Mouse (Mus musculus) lung, postnatal 0 days (tissue): ENCODE data around the gene Wfikkn2. TPM values are rescaled to one million over a fixed set of nuclear protein-coding genes. Genes with fewer than 3 reads are reported as not detected.

Experiments
- ATAC-seq: fragments of 200-750 bp; cut with Nextera tagmentation; 2 replicates; pipeline ENCODE4 v1.8.0; 2017; ENCODE audit warnings: moderate library complexity
- DNase-seq: peaks from one replicate; pipeline ENCODE4 v3.0.0-alpha.2; 2016; ENCODE audit warnings: low spot score
- H3K27ac ChIP-seq: fragments of 300-500 bp; sonication (generic); 2 replicates; pipeline ENCODE4 v1.5.1; 2014; ENCODE audit warnings: antibody characterized with exemption, mild to moderate bottlenecking, low read length, mixed read lengths
- H3K27me3 ChIP-seq: fragments of 300-500 bp; sonication (generic); replicated peaks from 2 replicates; pipeline ENCODE4 v1.6.1; 2014; ENCODE audit warnings: low read length, mixed read lengths; ENCODE audit not compliant: insufficient read depth
- H3K36me3 ChIP-seq: fragments of 300-500 bp; sonication (generic); 2 replicates; pipeline ENCODE4 v1.6.1; 2014; ENCODE audit warnings: low read length, mixed read lengths; ENCODE audit not compliant: insufficient read depth
- H3K4me1 ChIP-seq: fragments of 300-500 bp; sonication (generic); 2 replicates; pipeline ENCODE4 v1.6.1; 2014; ENCODE audit warnings: antibody characterized with exemption, low read depth, low read length, mixed read lengths; ENCODE audit not compliant: insufficient read depth
- H3K4me2 ChIP-seq: fragments of 300-500 bp; sonication (generic); replicated peaks from 2 replicates; pipeline ENCODE4 v1.6.1; 2014; ENCODE audit warnings: low read depth, mild to moderate bottlenecking, low read length, moderate library complexity, mixed read lengths
- H3K4me3 ChIP-seq: fragments of 300-500 bp; sonication (generic); 2 replicates; pipeline ENCODE4 v1.5.1; 2014; ENCODE audit warnings: low read depth, low read length
- H3K9ac ChIP-seq: fragments of 300-500 bp; sonication (generic); replicated peaks from 2 replicates; pipeline ENCODE4 v1.6.1; 2014; ENCODE audit warnings: low read depth, mild to moderate bottlenecking
- H3K9me3 ChIP-seq: fragments of 300-500 bp; sonication (generic); 2 replicates; pipeline ENCODE4 v1.6.1; 2016; ENCODE audit warnings: low read length, mixed read lengths
- CTCF ChIP-seq: IDR thresholded peaks from 2 replicates; pipeline ENCODE4 v1.5.1; 2016; ENCODE audit warnings: antibody characterized with exemption, mild to moderate bottlenecking
- EP300 ChIP-seq: IDR thresholded peaks from 2 replicates; pipeline ENCODE4 v1.6.1; 2016; ENCODE audit warnings: antibody characterized with exemption, mild to moderate bottlenecking, control low read depth
- WGBS: fragments of 180-500 bp; shearing (Covaris S2); extraction: QIAGEN DNeasy Blood & Tissue Kit; methylation state at CpG from one replicate; pipeline ENCODE4 v1.1.7; 2014; 5-methylcytosine and 5-hydroxymethylcytosine counted together
- polyA plus RNA-seq: library from polyadenylated mRNA; unstranded; fragments of >200 nt; fragmentation: Nextera tagmentation; extraction: Ambion mirVana; gene quantifications from 2 replicates; pipeline ENCODE4 v1.2.1, GENCODE M21; 2015

Wfikkn2 gene
- polyA plus RNA-seq, 1 experiment from 2014 or later: 0.60 TPM

DNA sequence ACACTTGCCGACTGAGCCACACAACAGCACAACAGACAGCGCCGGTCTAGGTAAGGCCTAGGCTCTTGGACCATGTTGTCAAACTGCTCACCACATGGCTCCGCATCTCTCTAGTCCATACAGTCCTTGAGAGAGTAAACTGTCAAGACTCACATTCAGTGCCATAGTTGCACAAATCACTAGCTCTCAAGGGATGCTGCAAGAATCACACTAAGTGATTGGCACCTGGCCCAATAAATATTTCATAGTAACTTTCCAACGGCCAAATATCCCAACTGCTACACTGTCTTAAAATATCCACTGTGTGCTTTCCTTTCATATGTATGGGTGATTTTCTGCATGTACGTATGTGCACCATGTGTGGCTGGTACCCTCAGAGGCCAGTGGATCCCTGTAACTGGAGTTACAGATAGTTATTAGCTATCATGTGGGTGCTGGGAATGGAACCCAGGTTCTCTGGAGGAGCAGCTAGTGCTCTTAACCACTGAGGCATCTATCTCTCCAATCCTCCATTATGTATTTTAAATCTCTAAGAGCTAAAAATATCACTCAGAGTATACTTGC, 37.8 kb upstream of the Wfikkn2 start:
- Histone ChIP-seq H3K27me3 (no peaks in the 10 kb centered on the region), H3K27ac (no peak overlapping the region), H3K4me1 (no peaks in the 10 kb centered on the region; the same call in 1 of the 2 replicates), H3K36me3 (no peaks in the 10 kb centered on the region; the same call in 1 of the 2 replicates), H3K4me3 (no peak overlapping the region), H3K4me2 (no peak overlapping the region), H3K9ac (no peak overlapping the region), H3K9me3 (no peaks in the 10 kb centered on the region)
- DNase-seq: no peak
- 85% methylated on average over 6 of the region's 6 CpGs for WGBS
- ATAC-seq: no peak
- TF ChIP-seq EP300 (no peak), CTCF (no peak)

DNA sequence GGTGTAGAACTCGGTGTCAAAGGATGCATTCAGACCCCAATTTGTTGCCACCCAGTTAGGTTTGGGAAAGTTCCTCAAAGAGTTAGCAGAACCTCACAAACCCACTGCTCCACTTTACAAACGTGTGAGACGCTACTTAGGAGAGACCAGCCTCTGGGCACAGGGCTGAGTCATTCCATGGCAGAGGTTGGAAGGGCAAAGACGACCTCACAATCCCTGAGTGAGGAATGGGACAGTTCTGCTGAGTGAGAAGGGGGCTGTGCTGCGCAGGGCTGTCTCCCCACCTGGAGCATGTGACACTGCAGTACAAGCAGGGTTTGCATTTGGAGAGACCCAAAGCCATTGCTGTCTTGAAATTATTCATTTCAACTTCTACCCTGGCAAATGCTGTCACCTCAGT, 36.5 kb upstream of the Wfikkn2 start:
- ATAC-seq: no peak
- Histone ChIP-seq H3K9me3 (no peaks in the 10 kb centered on the region), H3K9ac (no peak overlapping the region), H3K36me3 (no peaks in the 10 kb centered on the region), H3K27ac (no peak overlapping the region), H3K4me3 (no peak overlapping the region), H3K4me2 (no peak overlapping the region), H3K4me1 (no peaks in the 10 kb centered on the region; the same call in 1 of the 2 replicates), H3K27me3 (no peaks in the 10 kb centered on the region)
- no peak for TF ChIP-seq CTCF
- 52% methylated on average over 5 of the region's 5 CpGs for WGBS
- DNase-seq: no peak

DNA sequence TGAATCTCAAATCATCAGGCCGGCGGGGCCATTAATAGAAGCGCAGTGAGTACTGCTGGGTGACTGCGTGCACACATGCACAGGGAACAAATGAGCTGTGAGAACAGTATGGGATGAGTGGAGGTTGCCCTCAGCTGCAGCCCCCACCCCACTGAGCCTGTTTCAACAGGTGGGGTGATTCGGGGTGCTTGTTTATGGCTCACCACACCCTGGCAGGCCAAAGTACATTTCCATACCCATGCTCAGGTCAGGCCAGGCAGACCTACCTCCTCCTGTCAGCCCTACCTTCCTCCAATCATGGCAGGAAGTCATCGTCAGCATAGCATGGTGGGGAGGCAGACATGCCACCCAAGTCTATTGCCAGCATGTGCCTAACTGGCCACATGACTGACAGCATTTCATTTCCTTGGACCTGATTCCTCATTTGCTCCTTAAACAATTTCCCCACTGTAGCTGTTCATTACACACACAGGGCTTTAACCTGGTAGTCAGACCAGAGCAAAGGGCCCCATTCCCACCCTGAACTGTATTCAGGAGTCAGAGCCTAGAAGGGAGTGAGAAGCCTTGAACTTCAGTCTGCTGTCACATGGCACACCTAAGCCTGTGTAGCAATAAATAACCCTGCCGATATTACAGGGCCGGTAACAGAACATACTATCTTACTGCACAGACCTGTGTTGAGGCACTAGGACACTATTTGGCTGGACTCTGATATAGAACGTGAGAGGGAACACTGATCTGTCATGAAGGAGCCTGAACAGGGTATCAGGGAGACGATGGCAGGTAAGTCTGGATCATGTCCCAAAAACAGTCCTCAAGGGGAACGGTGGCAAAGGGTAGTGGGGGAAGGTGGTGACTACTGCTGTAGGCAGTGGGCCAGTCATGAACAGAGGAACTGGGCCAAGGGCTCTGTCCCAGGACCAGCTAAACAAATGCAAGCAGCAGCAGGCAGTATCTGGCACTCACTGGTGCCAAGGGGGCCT, 35.7 kb upstream of the Wfikkn2 start, which contains the start of gene Gm21885:
Gene Gm21885, plus strand, starts transcription at position 675 of the 983 bp plus-strand sequence.
- no peak for TF ChIP-seq CTCF
- TF ChIP-seq EP300: no peak
- H3K9me3 ChIP-seq: no peaks in the 10 kb centered on the region
- H3K36me3 ChIP-seq: no peaks in the 10 kb centered on the region
- DNase-seq (no peak), ATAC-seq (no peak)
- WGBS: 66% methylated on average over 11 of the region's 11 CpGs
- H3K4me2 ChIP-seq: no peak within 1 kb of the TSS
- H3K4me1 ChIP-seq: no peaks in the 10 kb centered on the region
- no peak within 1 kb of the TSS for H3K9ac ChIP-seq
- H3K27me3 ChIP-seq: no peaks in the 10 kb centered on the region
- no peak within 1 kb of the TSS for H3K4me3 ChIP-seq
- no peak within 1 kb of the TSS for H3K27ac ChIP-seq

DNA sequence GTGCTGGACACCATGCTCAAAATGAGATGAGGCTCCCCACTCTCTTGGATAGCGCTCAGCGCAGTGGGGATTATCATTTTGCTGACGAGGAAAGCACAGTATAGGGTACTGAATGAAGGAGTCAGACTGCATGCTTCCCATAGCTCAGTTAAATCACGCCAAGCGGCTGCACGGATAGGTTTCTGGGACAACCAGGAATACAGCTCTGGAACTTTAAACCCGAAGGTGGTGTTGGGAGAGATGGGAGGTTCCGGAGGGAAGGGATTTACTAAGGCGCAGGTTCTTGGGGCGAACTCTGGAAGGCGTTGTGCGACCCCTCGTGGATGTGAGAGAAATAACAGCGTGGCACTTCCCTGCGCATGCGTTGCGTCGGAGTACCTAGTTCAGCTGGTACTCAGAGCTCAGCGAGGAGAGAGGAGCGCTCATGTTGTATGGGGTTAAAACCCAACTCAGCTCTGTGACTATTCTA, 31.1 kb upstream of the Wfikkn2 start:
- no peak overlapping the region for H3K27ac ChIP-seq
- ATAC-seq: peak; percentile 81
- H3K9me3 ChIP-seq: no peaks in the 10 kb centered on the region
- no peaks in the 10 kb centered on the region for H3K27me3 ChIP-seq
- no peak overlapping the region for H3K9ac ChIP-seq
- peak overlapping the region; percentile 58 for H3K4me2 ChIP-seq
- DNase-seq: peak; percentile 95
- TF ChIP-seq EP300: no peak
- peak; percentile 98 for TF ChIP-seq CTCF
- H3K4me3 ChIP-seq: peak overlapping the region; percentile 34
- H3K4me1 ChIP-seq: no peaks in the 10 kb centered on the region
- no peaks in the 10 kb centered on the region for H3K36me3 ChIP-seq
- WGBS: 5% methylated on average over 20 of the region's 20 CpGs

DNA sequence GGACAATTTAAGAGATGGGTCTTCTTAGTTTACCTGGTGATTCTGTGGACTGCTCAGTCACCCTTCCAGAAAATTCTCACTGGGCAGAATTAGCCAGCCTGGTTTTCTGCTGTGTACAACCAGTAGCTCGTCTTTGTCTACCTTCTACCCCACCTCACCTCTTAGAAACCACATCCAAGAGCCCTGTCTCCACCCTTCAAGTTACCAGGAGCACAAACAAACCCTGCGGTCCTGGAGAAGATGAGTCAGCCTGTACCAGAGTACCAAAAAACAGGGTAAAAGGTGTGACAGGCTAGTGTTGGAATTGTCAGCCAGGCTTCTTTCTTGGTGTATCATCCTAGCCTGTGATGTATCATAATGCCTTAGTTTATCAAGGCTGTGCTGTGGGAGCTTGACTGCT, 29.9 kb upstream of the Wfikkn2 start:
- WGBS: 78% methylated on average over 2 of the region's 2 CpGs
- Histone ChIP-seq H3K36me3 (no peaks in the 10 kb centered on the region), H3K4me3 (no peak overlapping the region), H3K27ac (no peak overlapping the region), H3K27me3 (no peaks in the 10 kb centered on the region), H3K4me1 (no peaks in the 10 kb centered on the region), H3K4me2 (no peak overlapping the region), H3K9ac (no peak overlapping the region), H3K9me3 (no peaks in the 10 kb centered on the region)
- no peak for TF ChIP-seq EP300
- TF ChIP-seq CTCF: no peak
- DNase-seq (no peak), ATAC-seq (no peak)

DNA sequence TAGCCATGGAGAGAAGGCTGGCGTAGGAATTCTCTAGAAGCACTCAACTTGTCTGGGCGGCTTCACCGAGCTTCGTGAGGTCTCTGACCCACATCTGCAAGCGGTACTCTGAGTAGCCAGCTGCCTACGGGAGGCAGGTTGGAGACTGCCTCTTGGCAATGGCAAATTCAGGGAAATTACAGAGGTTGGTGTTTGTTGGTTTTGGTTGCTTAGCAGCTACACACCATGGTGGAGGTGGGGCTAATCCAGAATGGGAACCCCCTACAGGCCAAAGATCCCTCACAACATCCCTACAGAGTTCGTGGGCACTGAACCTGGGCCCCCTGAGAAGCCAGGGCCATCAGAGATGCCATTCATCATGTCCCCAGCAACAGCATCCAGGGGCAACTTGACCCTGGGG, 29.4 kb upstream of the Wfikkn2 start:
- Histone ChIP-seq H3K27ac (no peak overlapping the region), H3K9ac (no peak overlapping the region), H3K4me3 (no peak overlapping the region), H3K36me3 (no peaks in the 10 kb centered on the region), H3K4me2 (no peak overlapping the region), H3K4me1 (no peaks in the 10 kb centered on the region), H3K9me3 (no peaks in the 10 kb centered on the region), H3K27me3 (no peaks in the 10 kb centered on the region)
- ATAC-seq: no peak
- DNase-seq: no peak
- TF ChIP-seq EP300 (no peak), CTCF (no peak)
- WGBS: 76% methylated on average over 7 of the region's 7 CpGs
